Mouse (Mus musculus) cerebellum, adult 11-12 months (tissue): Measurements from ENCODE around the gene Patj.
"Not testable (repeated sequence)": the region's sequence is repeated elsewhere in the genome, so short reads cannot be mapped to it uniquely, and the experiment has no call there.

Experiments
- DNase-seq: peaks from one replicate; pipeline ENCODE4 v3.0.0; 2022

Gene Patj

GRCm38 (mm10) chr4:98584023-98584422, 188.4 kb downstream of the Patj start:
- DNase-seq, result no peak

GRCm38 (mm10) chr4:98586303-98586702, 190.7 kb downstream of the Patj start:
- peak; percentile 50 for DNase-seq

- DNase-seq, result peak; percentile 82
Measured at GRCm38 (mm10) chr4:98587686-98588085, 192.1 kb downstream of the Patj start.

GRCm38 (mm10) chr4:98593961-98594360, 198.4 kb downstream of the Patj start:
- no peak for DNase-seq

- no peak for DNase-seq
Measured at GRCm38 (mm10) chr4:98598546-98598971, 203.0 kb downstream of the Patj start.

GRCm38 (mm10) chr4:98599358-98599757, 203.8 kb downstream of the Patj start:
- DNase-seq, result no peak

GRCm38 (mm10) chr4:98603131-98603530, 207.5 kb downstream of the Patj start:
- DNase-seq, result no peak

GRCm38 (mm10) chr4:98610501-98610900, 214.9 kb downstream of the Patj start:
- DNase-seq, result no peak

- DNase-seq, result no peak
Measured at GRCm38 (mm10) chr4:98614395-98614794, 218.8 kb downstream of the Patj start.

GRCm38 (mm10) chr4:98619199-98619598, 223.6 kb downstream of the Patj start:
- DNase-seq, result peak; percentile 92

- no peak for DNase-seq
Measured at GRCm38 (mm10) chr4:98620986-98621784, 225.6 kb downstream of the Patj start.

GRCm38 (mm10) chr4:98622180-98622579, 226.6 kb downstream of the Patj start:
- no peak for DNase-seq

- no peak for DNase-seq
Measured at GRCm38 (mm10) chr4:98622996-98623673, 227.6 kb downstream of the Patj start.

- DNase-seq, result no peak
Measured at GRCm38 (mm10) chr4:98628286-98628685, 232.7 kb downstream of the Patj start.

GRCm38 (mm10) chr4:98629217-98629616, 233.6 kb downstream of the Patj start:
- DNase-seq, result not testable (repeated sequence)

- peak; percentile 93 for DNase-seq
Measured at GRCm38 (mm10) chr4:98635140-98635837, 239.7 kb downstream of the Patj start.

GRCm38 (mm10) chr4:98638731-98639130, 243.1 kb downstream of the Patj start:
- DNase-seq, result no peak

GRCm38 (mm10) chr4:98653650-98654049, 258.1 kb downstream of the Patj start:
- DNase-seq, result peak; percentile 44

- peak; percentile 92 for DNase-seq
Measured at GRCm38 (mm10) chr4:98654419-98654821, 258.8 kb downstream of the Patj start.

- no peak for DNase-seq
Measured at GRCm38 (mm10) chr4:98656759-98657158, 261.2 kb downstream of the Patj start.

GRCm38 (mm10) chr4:98659032-98659431, 263.4 kb downstream of the Patj start:
- no peak for DNase-seq

GRCm38 (mm10) chr4:98660534-98660933, 264.9 kb downstream of the Patj start:
- no peak for DNase-seq

GRCm38 (mm10) chr4:98665884-98666283, 270.3 kb downstream of the Patj start:
- peak; percentile 85 for DNase-seq

- DNase-seq, result no peak
Measured at GRCm38 (mm10) chr4:98666451-98666850, 270.9 kb downstream of the Patj start.
